Mouse (Mus musculus): ENCODE results near the gene Slco3a1.

Gene Slco3a1

DNA sequence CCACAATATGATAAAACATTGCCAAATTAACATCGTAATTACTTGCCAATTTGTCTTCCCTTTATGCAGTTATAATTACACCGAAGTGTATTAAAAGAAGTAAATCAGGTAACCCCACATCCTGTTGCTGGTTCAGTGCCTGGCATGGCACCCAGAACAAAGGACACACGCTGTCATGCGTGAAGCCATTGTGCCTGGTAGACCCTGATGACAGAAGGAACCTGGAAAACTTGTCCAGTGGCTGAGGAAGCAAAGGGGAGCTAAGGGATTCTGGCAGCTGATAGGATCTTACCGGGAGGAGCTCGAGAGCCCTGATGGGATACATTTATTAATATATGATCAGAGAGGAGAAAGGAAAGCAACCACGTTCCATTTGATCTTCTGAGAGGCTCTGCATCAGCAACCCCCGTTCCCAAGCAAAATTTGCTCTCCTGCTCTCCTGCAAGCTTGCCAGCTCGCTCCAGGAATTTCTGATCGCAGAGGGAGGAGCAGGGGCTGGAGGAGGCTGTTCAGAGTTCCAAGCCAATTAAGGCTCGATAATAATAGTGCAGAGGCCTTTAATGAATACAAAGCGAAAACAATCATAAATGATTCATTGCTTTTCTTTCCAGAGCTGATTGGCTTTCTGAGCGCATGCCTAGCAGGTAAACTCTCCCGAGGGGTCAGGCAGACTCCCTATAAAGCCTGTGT is 250.8 kb downstream of the Slco3a1 start:
- no peak for ATAC-seq (ENCODE audit: low TSS enrichment)

DNA sequence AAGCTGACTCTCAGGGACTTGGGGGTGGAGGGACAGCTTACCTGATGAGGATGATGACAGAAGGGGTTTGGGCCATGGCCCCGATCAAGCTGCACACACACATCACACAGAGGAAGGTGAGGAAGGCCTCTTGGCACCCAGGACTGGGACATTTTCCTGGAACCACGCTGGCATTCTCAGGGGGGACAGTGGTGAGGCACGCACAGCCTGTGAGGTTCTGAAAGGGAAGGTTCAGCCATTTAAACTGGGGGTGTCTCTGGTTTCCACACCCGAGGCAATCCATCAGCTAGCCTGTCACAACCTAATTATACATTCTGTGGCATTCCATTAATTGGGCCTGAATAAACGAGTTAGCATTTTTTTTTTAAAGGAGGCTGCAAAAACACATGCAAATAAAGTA is 251.5 kb downstream of the Slco3a1 start:
- no peak for ATAC-seq (ENCODE audit: low TSS enrichment)

DNA sequence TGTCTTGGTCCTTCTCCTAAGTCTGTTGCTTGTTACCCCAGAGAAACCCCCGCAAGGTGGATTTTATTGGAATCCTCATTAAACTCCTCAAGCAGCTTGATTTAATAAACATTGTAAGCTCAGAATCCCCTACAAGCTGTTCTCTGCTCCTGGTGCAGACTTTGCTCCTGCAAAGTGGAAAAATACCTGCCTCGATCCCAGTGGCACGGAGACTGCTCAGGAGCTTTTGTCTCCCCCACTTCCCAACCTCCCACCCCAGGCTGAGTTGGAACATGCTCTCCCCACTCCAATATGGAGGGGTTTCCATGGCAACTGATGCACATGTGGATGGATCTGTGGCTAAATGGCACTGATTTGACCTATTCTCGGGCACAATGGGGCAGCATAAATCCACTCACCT is 268.0 kb downstream of the Slco3a1 start:
- ATAC-seq (ENCODE audit: low TSS enrichment) = no peak

DNA sequence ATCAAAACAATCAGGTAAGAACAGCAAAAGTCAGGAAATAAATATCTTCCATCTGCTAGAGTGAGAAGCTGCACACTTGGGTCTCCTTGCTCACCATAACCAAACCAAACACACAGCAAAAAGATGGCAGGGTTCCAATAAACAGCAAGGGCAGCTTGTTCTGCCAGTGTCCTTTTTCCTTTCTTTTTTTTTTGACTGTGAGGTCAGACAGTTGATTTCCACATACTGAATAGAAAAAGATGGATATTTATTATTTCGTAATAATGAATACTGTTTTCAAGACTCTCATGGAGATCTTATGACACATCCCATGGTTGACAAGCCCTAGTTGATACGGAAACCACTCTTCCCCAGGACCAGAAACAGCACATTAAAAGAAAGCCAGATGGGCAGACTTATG is 274.2 kb downstream of the Slco3a1 start:
- ATAC-seq (ENCODE audit: low TSS enrichment) = no peak

DNA sequence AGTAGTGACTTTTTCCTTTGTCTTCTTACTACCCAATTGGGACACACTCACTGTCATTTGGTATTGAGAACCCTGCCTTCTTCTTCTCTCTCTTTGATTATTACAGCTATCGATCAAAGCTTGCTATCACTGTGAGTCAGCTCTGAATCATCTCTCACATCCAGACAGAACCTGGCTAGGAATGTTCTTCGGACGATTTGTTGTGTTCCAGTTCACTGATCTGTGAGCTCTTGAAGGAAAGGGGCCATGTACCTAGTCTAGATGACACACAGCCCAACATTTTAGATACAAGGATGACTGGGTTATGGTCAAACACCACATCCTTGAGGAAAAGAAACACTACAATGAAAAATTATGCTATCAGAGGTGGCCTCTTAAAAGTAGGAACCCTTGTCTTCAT is 275.2 kb downstream of the Slco3a1 start:
- ATAC-seq (ENCODE audit: low TSS enrichment) = no peak

DNA sequence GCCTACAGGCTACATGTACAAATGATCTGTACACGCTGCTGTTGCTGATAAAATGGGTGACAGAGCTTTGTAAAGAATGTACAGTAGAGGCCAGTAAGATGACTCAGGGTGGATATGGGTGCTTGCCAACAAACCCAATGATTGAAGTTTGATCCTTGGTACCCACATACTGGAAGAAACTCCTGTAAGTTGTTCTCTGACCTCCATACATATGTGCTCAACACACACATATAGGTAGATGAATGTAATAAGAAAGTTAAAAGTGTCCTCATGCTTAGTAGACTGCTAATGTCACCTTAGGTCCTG is 284.5 kb downstream of the Slco3a1 start:
- ATAC-seq (ENCODE audit: low TSS enrichment) = no peak

DNA sequence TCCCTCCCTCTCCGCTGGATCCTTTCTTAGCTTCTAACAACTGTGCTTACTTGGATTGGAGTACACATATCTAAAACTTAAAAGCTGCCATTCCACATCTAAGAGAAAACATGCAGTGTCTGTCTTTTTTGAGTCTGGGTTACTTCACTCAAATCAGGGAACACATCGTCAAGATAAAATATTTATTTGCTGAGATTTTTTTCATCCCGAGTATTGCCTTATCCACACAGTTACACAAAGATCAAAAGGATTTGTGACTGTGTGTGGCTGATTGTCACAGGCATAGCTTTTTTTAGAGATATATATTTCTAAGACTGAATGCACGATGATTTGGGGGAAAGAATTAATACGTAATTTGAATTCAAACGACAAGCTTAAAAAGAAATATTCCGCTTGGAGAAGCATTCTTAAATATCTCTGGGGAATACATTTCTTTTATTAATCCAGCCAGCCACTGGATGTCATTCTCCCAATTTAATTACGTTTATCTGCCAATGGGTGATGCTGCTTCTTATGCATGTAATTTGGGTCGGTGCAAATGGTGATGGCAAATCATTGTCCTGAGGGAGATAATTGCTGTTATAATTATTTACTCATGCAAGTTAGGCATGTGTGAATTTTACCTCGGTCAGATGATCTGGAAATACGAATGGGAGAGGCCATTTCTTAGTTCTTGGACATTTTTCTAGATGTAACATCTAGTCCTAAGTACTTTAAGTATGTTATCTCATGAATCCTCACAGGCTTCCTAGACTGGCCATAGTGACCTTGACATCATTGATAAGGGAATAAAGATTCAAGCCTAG is 285.1 kb downstream of the Slco3a1 start:
- ATAC-seq (ENCODE audit: low TSS enrichment) = no peak

DNA sequence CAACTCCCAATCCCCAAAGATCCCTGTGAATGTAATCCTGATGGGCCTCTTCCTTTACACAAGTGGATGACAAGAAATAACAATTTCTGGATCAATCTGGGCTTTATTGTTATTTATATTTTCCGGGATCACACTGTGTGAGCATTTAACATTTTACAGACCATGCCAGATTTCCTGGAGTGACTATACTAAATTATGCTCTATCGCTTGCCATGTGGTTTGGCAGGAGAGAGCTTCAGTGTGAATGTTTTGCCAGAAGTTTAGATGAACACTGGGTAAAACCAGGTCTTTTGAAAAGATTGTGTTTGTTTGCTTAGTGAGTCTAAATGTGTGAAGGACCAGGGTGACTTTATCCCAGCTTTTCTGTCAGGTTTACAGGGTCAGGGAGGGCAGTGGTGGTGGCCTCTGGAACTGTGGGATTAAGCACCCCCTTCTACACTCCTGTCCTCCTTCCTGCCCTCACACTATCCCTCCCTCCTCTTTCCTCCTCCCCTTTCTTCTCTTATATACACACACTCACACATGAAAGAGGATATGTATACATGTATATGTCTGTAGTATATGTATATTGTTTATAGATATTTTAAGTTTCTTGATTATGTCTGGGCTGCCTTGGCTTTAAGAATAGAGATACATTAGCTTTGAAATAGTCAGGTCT is 287.9 kb downstream of the Slco3a1 start:
- no peak for ATAC-seq (ENCODE audit: low TSS enrichment)

DNA sequence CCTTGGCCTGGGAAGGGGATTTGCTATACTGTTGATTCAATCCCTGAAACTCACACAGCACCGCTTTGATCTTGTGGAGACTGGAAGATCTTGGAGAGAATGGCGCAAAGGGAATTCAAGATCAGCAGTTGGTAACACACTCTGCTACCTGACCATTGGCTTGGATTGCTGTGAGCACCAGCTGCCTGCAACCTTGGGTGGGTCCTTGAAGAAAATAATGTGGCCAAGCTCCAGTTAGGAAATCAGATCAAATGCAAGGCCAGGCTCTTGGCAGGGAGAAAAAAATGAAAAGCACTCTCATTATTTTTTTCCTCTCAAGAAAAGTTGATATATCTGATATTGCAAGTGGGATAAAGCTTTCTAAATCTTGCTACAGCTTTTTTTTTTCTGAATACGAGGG is 298.3 kb downstream of the Slco3a1 start:
- no peak for ATAC-seq (ENCODE audit: low TSS enrichment)

DNA sequence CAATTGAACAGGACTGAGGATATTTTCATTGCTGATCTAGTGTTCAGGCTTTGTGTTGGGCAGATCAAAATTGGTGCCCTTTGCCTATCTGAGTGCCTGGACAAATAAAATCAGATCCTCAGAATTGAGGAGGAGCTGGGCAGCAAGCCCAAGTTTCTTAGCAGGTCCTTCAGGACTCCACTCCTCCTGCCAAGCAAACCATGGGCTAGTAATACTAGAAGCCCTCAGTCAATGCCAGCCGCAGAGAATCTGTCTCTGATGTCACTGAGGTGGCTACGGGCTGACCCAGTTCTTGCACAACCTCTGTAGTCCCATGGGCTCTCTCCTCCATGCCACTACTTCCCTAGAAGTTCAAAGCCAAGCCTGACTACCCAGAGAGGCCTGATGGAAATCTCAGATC is 302.5 kb downstream of the Slco3a1 start:
- no peak for ATAC-seq (ENCODE audit: low TSS enrichment)

DNA sequence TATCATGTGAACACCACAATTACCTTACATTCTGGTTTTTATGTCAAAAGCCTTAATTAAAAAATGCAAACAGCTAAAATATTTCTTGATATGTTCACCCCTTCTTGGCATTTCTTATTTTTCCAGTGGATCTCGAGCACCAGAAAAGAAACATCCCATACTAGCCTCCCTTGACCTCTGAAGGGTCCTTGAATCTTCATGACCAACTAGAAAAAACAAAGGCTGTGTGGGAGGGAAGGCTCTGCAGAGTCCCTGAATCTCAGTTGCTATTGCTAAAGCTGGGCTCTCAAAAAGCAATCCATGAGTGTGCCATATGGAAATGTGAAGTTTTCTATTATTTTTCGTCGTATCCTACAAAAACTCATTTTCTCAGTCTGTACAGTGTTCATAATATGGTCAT is 313.3 kb downstream of the Slco3a1 start:
- no peak for ATAC-seq (ENCODE audit: low TSS enrichment)

DNA sequence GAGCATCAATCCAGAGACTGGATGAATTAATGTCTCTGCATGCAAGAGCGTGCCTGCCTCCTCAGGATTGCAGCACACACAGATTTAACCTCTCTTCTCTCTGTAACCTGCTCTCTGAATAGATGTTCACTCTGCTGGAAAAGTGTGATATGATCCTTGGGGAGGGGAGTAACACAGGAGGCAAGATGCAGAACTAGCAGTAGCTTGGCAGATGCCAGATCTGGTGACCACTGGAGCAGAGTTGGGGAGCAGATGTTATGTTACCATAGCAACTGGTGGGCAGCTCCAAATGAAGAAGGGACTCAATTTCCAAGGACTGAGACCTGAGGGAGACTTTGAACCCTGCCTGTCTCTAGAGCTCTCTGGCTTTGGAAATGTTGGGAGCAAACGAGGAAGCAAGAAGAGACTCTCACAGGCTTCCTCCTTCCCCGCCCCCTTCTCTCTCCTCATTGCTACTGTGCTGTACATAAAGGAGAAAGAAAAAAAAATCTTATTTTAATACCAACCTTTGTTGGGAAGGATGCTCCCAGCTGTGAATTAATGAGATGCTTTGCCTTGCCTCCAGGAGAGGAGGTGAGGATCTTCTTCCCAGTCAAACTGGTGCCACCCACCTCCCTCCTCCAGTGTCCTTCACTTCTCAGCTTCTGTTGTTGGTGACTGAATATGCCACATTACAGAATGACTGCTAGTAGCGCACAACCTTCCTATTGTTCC is 314.0 kb downstream of the Slco3a1 start:
- ATAC-seq (ENCODE audit: low TSS enrichment) = no peak
